Mouse (Mus musculus): Measurements from ENCODE around the gene Git2. TPM values are rescaled to one million over a fixed set of nuclear protein-coding genes. Genes with fewer than 3 reads are reported as not detected.

The Git2 gene
- polyA plus RNA-seq, 1 experiment, result 21.6 TPM

DNA sequence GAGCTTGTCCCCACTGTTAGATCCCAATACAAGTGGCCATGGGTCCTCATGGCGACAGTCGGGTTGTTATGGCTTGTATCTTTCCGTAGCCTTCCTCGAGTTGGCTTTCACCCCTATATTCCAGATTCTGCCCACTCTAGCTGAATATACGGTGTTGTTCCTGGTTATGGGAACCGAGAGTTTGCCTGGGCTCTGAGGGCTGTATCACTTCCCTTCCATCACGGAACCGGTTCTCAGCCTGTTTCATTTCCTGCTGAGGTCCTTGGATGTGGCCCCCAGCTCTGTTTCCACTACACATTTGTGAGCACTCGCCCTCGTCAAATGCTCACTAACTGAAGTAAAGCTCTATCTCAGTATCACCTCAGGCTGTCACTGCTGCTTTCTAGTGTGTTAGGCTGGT is 53.3 kb downstream of the Git2 start:
- no peak overlapping the region for H3ac ChIP-seq (ENCODE audit: control insufficient read depth, insufficient read length)
- H3K36me3 ChIP-seq (ENCODE audit: control insufficient read depth, insufficient read depth), result no peaks in the 10 kb centered on the region
- H3K4me3 ChIP-seq, result no peak overlapping the region
- no peaks in the 10 kb centered on the region for H3K79me2 ChIP-seq (ENCODE audit: control insufficient read depth, insufficient read depth)
- H3K4me2 ChIP-seq (ENCODE audit: low read depth), result no peak overlapping the region
- no peak for TF ChIP-seq E2F4 (IDR thresholded peaks at IDR 0.05; ENCODE audit: insufficient read depth)
- no peak for TF ChIP-seq USF1 (IDR thresholded peaks at IDR 0.05; ENCODE audit: low read depth)
- no peak for TF ChIP-seq MAX (IDR thresholded peaks at IDR 0.05; ENCODE audit: low read depth)
- TF ChIP-seq POLR2A (IDR thresholded peaks at IDR 0.05; ENCODE audit: insufficient read length, low read depth), result no peak
- TF ChIP-seq MYOG (IDR thresholded peaks at IDR 0.05; ENCODE audit: control insufficient read depth in 1 of 3, insufficient read depth in 1 of 3, insufficient read length in 2 of 3, low read depth in 2 of 3), result no peak
- TF ChIP-seq CEBPB (IDR thresholded peaks at IDR 0.05; ENCODE audit: insufficient read depth, poor library complexity, severe bottlenecking), result no peak
- TF ChIP-seq REST (IDR thresholded peaks at IDR 0.05; ENCODE audit: insufficient read depth, insufficient read length), result no peak
- no peak for TF ChIP-seq TCF12 (IDR thresholded peaks at IDR 0.05; ENCODE audit: insufficient read depth, poor library complexity, severe bottlenecking)
- no peak for TF ChIP-seq MYOD1 (IDR thresholded peaks at IDR 0.05; ENCODE audit: control insufficient read depth in 1 of 3, insufficient read length in 2 of 3, low read depth in 2 of 3)
- no peak for TF ChIP-seq SRF (IDR thresholded peaks at IDR 0.05; ENCODE audit: control insufficient read depth, insufficient read length, low read depth)
- no peak for TF ChIP-seq POLR2AphosphoS2 (IDR thresholded peaks at IDR 0.05; ENCODE audit: insufficient read length, low read depth)
- no peak for TF ChIP-seq TCF3 (IDR thresholded peaks at IDR 0.05; ENCODE audit: insufficient read length, low read depth)
- no peaks in the 10 kb centered on the region for H3K27me3 ChIP-seq (ENCODE audit: control insufficient read depth, insufficient read depth, insufficient read length)

GRCm38 (mm10) chr5:114720784-114721183 is 54.5 kb downstream of the Git2 start:
- Histone ChIP-seq H3ac (ENCODE audit: control insufficient read depth, insufficient read length) (no peak overlapping the region), H3K79me2 (ENCODE audit: control insufficient read depth, insufficient read depth) (no peaks in the 10 kb centered on the region), H3K27me3 (ENCODE audit: control insufficient read depth, insufficient read depth, insufficient read length) (no peaks in the 10 kb centered on the region), H3K4me3 (no peak overlapping the region), H3K4me2 (ENCODE audit: low read depth) (no peak overlapping the region), H3K36me3 (ENCODE audit: control insufficient read depth, insufficient read depth) (no peaks in the 10 kb centered on the region)
- TF ChIP-seq POLR2AphosphoS2 (IDR thresholded peaks at IDR 0.05; ENCODE audit: insufficient read length, low read depth) (no peak), POLR2A (IDR thresholded peaks at IDR 0.05; ENCODE audit: insufficient read length, low read depth) (no peak), MYOG (IDR thresholded peaks at IDR 0.05; ENCODE audit: control insufficient read depth in 1 of 3, insufficient read depth in 1 of 3, insufficient read length in 2 of 3, low read depth in 2 of 3) (no peak), TCF3 (IDR thresholded peaks at IDR 0.05; ENCODE audit: insufficient read length, low read depth) (no peak), USF1 (IDR thresholded peaks at IDR 0.05; ENCODE audit: low read depth) (no peak), MYOD1 (IDR thresholded peaks at IDR 0.05; ENCODE audit: control insufficient read depth in 1 of 3, insufficient read length in 2 of 3, low read depth in 2 of 3) (no peak), SRF (IDR thresholded peaks at IDR 0.05; ENCODE audit: control insufficient read depth, insufficient read length, low read depth) (no peak), REST (IDR thresholded peaks at IDR 0.05; ENCODE audit: insufficient read depth, insufficient read length) (no peak), CEBPB (IDR thresholded peaks at IDR 0.05; ENCODE audit: insufficient read depth, poor library complexity, severe bottlenecking) (no peak), TCF12 (IDR thresholded peaks at IDR 0.05; ENCODE audit: insufficient read depth, poor library complexity, severe bottlenecking) (no peak), E2F4 (IDR thresholded peaks at IDR 0.05; ENCODE audit: insufficient read depth) (no peak), MAX (IDR thresholded peaks at IDR 0.05; ENCODE audit: low read depth) (no peak)

GRCm38 (mm10) chr5:114719928-114720270 is 55.4 kb downstream of the Git2 start:
- Histone ChIP-seq H3ac (ENCODE audit: control insufficient read depth, insufficient read length) (no peak overlapping the region), H3K36me3 (ENCODE audit: control insufficient read depth, insufficient read depth) (no peaks in the 10 kb centered on the region), H3K4me3 (no peak overlapping the region), H3K4me2 (ENCODE audit: low read depth) (no peak overlapping the region), H3K27me3 (ENCODE audit: control insufficient read depth, insufficient read depth, insufficient read length) (no peaks in the 10 kb centered on the region), H3K79me2 (ENCODE audit: control insufficient read depth, insufficient read depth) (no peaks in the 10 kb centered on the region)
- no peak for TF ChIP-seq POLR2AphosphoS2 (IDR thresholded peaks at IDR 0.05; ENCODE audit: insufficient read length, low read depth)

GRCm38 (mm10) chr5:114719003-114719927 is 56.1 kb downstream of the Git2 start:
- Histone ChIP-seq H3K4me2 (ENCODE audit: low read depth) (no peak overlapping the region), H3K4me3 (no peak overlapping the region), H3K79me2 (ENCODE audit: control insufficient read depth, insufficient read depth) (no peaks in the 10 kb centered on the region), H3K36me3 (ENCODE audit: control insufficient read depth, insufficient read depth) (no peaks in the 10 kb centered on the region), H3K27me3 (ENCODE audit: control insufficient read depth, insufficient read depth, insufficient read length) (no peaks in the 10 kb centered on the region), H3ac (ENCODE audit: control insufficient read depth, insufficient read length) (no peak overlapping the region)
- TF ChIP-seq SRF (IDR thresholded peaks at IDR 0.05; ENCODE audit: control insufficient read depth, insufficient read length, low read depth) (no peak), MYOG (IDR thresholded peaks at IDR 0.05; ENCODE audit: control insufficient read depth in 1 of 3, insufficient read depth in 1 of 3, insufficient read length in 2 of 3, low read depth in 2 of 3) (no peak), TCF12 (IDR thresholded peaks at IDR 0.05; ENCODE audit: insufficient read depth, poor library complexity, severe bottlenecking) (no peak), CEBPB (IDR thresholded peaks at IDR 0.05; ENCODE audit: insufficient read depth, poor library complexity, severe bottlenecking) (no peak), MAX (IDR thresholded peaks at IDR 0.05; ENCODE audit: low read depth) (no peak), E2F4 (IDR thresholded peaks at IDR 0.05; ENCODE audit: insufficient read depth) (no peak), TCF3 (IDR thresholded peaks at IDR 0.05; ENCODE audit: insufficient read length, low read depth) (no peak), MYOD1 (IDR thresholded peaks at IDR 0.05; ENCODE audit: control insufficient read depth in 1 of 3, insufficient read length in 2 of 3, low read depth in 2 of 3) (no peak), REST (IDR thresholded peaks at IDR 0.05; ENCODE audit: insufficient read depth, insufficient read length) (no peak), USF1 (IDR thresholded peaks at IDR 0.05; ENCODE audit: low read depth) (no peak), POLR2AphosphoS2 (IDR thresholded peaks at IDR 0.05; ENCODE audit: insufficient read length, low read depth) (no peak), POLR2A (IDR thresholded peaks at IDR 0.05; ENCODE audit: insufficient read length, low read depth) (no peak)

Data from myocyte (in vitro differentiated cells).